Mouse (Mus musculus): ENCODE results near the gene Rln3.
"Not testable (repeated sequence)": the region's sequence is repeated elsewhere in the genome, so short reads cannot be mapped to it uniquely, and the experiment has no call there.

The Rln3 gene

DNA sequence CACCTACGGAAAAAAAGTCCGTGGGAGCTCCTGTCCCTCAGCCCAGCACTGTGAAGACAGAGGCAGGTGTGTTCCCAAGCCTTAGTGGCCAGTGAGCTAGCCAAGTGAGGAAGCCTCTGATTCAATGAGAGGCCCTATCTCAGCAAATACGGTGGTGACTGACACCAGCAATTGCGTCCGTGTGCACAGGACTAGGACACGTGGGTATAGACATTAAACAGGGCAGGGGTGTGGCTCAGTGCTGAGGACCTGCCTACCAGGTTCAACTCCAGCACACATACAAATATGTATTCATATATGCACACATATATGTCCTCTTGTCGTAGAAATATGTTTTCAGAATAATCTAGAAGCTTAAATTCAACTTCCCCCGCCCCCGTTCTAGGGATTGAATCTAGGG lies 25.1 kb downstream of the Rln3 start:
- in situ Hi-C loops (cut with MboI), result no loop called here

DNA sequence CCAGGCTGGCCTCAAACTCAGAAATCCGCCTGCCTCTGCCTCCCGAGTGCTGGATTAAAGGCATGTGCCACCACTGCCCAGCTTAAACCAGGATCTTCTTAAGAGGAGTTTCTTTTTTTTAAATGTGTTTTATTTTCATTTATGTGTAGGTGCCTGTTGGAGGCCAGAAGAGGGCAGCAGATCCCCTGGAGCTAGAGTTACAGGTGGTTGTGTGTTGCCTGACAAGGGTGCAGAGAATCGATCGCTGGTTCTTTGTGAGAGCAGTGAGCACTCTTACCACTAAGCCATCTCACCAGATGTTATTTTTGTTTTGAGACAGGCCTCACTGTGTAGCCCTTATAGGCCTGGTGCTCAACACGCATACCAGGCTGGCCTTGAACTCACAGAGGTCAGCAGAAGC lies 29.0 kb downstream of the Rln3 start:
- in situ Hi-C loops (cut with MboI), result no loop called here

DNA sequence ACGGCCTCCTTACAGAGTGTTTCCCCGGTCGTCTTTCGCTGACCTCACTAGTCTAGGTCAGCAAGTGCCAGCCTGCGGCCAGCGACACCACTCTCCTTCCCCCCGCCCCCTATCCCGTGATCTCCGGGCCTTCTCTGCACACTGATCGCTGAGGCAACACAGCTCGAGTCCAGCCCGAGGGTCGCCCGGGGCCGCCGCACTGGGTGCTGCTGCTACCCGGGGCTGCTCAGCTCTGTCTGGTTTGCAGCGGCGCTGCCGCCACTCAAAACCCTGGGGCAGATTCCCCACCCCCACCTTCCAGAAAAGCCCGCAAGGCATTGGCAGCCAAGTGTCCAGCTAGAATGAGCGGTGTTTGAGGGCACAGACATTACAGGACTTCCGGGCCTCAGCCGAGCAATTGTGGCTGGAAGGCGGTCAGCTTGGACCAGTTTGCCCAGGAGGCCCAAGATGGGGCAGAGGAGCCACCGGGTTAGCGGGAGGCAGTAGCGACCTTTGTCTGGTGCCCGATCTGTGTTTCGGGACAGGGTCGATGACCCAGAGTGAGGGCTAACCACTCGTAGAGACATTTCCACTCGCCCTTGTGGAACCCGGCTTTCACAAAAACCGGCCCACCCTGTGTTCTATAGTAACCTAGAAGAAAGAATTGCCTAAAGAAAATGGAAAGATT lies 32.2 kb downstream of the Rln3 start:
- in situ Hi-C loops (cut with MboI), result no loop called here

DNA sequence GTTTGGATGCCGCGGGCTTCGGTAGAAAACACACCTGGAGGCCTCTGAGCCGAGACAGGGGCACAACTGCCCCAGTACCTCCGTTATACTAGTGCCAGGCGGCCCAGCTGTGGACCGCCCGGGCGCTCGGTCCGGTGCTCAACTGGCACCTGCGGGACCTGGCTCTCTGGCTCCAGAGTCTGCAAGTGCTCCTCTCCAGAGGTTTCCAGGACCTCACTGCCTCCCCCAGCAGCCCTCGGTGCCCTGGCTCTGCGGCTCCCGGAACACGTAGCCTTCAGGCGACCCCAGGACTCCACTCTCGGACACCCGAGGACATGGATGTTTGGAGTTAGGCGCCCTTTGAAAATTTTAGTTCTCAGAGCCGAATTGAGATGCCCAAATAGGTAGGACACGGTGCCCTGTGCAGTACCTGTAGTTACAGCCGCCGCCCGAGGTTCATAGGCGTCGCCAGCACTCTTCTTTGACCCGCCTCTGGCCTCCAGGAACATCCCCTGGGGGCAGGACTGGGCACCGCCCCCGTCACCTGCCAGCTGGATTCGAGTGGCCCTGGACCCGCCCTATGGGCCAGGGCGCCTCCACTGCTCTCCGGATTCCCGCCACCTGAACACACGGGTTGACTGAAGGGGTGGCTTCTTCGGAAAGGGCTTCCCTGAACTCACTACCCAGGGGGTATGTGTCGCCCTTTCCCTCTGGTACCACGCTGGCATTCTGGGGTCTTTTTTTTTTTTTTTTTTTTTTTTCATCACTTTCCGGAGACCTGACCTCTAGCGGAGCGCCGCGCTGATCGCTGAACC lies 32.9 kb downstream of the Rln3 start, which contains the start of gene 2210011C24Rik:
Gene 2210011C24Rik (minus strand): TSS at position 467 of the 794 bp plus-strand sequence.
- in situ Hi-C loops (cut with MboI), result no loop called here

DNA sequence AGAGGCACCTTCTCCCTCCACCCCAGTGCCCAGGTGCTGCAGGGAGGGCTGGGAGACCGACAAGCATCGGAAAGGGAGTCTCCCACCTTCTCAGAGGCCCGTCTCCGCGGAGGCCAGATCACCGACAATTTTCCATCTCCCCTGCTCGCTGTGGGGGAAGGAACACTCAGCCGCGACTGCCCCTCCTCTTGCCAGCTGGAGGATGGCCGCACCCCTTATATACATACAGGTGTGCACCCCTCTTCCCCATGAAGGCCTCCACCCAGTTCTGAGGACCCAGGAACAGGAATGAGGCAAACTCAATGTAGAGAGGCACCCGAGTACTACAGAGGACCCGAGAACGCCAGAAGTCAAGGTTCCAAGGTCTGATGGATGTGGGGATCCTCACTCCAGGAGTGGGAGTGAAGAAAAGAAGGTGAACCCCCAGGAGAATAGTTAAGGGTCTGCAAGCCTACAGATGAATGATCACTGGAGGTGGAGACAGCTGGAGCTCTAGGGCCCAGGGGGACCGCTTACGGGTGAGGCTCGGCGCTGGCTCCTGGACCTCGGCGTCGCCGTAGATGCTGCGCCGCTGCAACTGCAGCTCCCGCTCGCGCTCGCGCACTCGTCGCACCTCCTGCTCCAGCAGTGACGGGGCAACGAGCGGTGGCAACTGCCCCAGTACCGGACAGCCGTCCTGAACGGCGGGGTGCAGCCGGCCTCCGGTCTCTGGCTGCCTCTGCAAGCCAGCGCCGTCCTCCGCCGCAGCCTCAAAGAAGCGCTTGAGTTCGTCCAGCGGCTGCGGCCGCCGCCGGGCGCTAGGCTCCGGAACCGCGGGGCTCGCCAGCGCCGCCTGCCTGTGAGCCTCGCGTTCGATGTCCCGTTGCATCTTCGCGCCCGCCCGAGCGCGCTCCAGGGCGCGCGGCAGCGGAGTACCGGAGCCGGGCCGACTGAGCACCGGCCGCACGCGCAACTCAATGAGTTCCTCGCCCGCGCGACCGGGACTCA lies 33.9 kb downstream of the Rln3 start:
- in situ Hi-C loops (cut with MboI), result no loop called here

DNA sequence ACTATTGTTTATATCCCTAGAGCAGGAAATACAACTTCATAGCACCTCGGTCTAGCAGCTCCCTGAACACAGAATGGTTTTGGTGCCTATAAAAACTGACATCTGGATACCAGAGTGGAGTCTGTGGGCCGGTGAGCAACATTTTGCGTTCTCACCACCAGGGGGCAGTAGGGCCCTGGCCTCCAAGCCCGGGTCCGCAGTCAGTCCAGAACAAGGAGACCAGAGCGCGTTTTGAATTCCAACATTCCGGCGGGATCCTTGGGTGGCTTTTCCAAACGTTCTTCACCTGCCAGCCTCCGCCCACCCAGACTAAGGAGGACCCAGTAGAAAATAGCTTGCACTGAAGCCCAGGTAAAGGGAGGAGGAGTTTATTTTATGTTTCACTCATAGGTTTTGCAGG lies 34.9 kb downstream of the Rln3 start:
- in situ Hi-C loops (cut with MboI), result no loop called here

DNA sequence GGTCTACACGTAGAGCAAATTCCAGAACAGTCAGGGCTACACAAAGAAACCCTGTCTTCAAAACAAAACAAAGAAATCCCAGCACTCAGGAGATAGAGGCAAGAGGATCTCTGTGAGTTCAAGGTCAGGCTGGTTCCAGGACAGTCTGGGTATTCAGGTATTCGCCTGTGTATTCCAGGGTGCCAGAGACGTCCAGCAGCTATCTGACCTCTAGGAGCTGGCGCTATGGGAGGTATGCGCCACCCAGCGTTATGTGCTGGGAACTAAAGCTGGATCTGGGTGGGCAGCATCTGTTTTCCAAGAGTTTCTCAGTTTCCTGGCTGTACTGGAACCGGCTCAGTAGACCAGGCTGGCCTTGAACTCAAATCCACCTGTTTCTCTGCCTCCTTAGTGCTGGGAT lies 36.4 kb downstream of the Rln3 start:
- in situ Hi-C loops (cut with MboI), result no loop called here

DNA sequence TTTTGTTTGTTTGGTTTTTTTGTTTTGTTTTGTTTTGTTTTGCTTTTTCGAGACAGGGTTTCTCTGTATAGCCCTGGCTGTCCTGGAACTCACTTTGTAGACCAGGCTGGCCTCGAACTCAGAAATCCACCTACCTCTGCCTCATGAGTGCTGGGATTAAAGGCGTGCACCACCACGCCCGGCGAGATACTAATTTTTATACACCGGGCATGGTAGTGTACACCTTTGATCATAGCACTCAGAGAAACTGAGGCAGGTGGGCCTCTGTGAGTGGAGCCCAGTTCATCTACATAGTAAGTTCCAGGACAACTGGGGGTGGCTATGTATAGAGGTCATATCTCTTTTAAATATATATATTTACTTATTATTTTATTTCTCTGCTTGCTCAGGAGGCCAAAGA lies 39.3 kb downstream of the Rln3 start:
- in situ Hi-C loops (cut with MboI), result not testable (repeated sequence)

DNA sequence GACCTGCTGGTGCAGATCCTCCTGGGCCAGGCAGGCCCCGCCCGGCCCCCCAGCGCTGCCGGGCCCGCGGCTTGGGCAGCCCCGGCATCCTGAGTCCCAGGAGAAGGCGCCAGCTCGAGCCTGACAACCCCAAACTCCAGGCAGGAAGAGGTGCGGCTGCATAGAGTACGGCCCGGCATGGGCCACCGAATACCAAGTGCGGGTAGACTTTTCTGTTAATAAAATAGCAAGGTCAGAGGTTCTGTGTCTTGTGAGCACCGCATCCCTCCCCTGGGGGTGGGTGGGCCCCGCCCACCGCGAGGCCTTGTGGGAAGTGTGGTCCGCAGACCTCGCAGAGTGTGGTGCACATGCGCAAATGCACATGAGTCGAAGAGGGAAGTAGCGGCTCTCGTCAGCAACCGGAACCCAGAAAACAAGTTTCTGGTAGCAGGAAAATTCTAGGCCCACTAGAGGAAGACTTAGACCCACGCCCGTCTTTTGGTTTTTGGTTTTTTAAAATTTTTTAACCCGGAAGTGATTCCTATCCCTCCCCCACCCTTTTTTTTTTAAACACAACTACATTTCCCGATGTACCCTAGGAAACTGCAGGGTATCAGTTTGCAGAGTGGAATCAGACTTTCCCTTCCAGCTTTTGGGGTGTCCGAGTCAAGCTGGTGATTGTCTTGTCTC lies 40.1 kb downstream of the Rln3 start:
- in situ Hi-C loops (cut with MboI), result no loop called here

DNA sequence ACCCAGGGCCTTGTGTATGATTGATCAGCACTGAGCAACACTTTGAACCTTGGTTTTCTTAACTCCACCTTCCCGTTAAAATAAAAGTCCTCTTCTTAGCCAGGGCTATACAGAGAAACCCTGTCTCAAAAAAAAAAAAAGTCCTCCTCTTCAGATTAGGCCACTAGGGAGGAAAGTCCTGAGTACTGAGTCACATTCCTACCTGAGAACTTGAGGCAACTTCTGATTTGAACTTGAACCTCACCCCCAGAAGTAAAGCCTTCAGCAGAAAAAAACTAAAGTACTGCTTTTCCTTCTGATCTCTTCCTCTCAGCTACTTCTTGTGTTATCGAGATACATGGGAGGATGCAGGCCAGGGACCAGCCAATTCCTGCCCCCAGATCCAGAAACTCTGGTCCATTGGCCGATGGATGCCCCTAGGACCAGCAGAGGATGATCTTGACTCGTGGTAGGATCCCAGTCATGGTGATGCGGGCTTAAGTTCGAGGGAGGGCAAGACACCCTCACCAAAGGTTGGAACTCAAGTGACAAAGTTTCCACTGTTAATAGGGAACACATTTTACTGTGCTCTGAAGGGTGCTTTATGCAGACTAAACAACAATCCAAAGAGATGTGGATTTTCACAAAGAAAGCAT lies 41.1 kb downstream of the Rln3 start:
- in situ Hi-C loops (cut with MboI), result no loop called here

DNA sequence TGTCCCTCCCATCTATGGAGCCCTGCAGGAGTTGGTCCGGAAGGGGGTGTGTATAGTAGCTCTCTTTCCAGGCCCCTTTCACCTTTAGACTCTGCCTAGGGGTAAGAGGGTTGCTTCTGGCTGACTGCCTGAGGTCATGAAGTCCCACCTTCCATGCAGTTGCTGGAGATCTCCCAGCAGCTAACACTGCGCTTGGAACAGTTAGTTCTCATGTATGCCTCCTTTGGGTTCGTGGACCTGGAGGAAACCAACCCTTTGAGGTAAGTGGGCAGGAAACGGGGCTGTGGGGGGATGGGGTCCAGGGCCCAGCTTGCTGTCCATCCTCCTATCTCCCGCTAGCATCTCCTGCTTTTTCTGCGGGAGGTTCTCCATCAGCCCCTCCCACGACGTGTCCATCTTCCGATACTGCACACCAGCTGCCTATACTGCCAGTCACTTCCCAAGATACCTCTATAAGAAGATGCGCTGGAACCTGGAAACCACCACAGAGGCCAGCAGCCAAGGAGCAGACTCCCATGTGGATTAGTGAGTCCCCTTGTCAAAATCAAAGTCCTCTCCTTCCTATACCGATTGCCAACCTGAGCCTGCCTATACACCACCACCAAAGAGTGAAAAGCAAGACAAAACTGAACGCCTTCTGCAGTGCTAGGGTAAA lies 41.7 kb downstream of the Rln3 start:
- in situ Hi-C loops (cut with MboI), result no loop called here

DNA sequence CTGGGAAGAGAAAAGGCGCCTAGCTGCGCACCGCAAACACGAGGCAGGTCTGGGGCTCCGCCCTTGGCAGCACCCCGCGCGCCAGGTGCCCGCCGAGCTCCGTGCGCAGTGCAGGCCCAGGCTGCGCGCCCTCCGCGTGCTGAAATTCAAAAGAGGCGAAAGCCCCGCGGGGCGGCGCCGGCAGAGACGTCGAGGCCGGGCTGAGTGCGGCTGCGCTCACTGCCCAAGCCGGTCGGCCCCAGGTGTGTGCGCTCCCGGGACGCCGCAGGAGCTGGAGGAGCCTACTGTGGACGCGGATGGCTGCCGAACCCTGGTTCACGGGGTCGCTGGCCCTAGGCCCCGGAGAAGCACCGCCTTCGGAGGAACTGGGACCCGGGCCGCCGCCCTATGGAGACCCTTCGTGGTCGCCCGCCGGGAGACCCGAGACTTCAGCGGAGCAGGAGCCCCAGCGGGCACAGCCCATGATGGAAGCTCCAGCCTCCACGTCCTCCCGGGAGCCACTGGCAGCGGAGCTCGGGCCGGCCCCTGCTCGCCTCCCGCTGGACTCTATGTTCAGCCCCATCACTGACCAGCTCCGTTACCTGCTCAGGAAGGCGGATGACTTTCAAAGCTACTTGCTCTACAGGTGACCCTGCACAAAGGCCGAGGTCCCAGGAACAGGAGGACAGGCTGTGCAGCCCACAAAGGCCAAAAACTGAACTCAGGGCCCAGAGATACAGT lies 43.4 kb downstream of the Rln3 start, which contains the start of gene 1700067K01Rik:
Gene 1700067K01Rik (plus strand): TSS at position 222 of the 720 bp plus-strand sequence.
- in situ Hi-C loops (cut with MboI), result no loop called here

DNA sequence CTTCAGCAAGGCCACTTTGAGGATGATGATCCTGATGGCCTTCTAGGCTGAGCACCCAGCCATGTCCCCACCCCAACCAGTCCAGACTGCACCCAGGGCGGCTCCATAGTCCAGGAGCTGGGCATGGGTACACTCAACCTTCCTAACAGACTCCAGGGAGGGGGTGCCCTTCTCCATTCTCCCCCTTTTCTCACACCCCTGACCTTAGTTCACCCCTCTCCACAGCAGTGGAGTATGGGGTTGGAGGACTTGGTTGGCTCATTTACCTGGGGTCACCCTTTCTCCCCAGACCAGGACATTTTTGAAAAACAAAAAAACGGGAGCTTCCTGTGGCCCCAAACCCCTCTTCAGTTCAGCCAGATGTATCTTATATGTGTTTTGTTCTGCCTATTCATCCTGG lies 45.0 kb downstream of the Rln3 start:
- in situ Hi-C loops (cut with MboI), result no loop called here

DNA sequence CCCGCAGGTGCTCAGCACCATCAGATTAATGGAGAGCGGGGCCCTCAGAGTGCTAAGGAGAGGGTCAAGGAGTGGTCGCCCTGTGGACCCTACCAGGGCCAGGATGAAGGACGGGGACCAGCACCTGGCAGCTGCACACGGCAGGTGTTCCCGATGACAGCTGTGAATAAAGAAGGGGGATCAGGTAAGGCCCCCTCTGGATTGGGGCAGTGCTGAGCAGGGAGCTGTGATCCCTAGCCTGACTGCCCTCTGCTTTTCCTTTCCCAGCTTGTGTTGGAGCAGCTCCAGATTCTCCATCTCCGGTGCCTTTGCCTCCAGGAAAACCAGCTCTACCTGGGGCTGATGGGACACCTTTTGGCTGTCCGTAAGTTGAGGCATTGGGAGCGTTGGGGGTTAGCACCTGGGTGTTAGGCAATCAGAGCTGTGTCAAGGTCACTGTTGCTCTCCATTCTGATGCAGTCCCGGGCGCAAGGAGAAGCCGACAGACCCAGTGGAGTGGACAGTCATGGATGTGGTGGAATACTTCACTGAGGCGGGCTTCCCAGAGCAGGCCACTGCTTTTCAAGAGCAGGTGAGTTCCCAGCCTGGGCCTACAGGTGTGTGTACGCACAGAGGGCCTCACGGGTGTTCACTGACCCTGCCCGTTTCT lies 45.6 kb downstream of the Rln3 start:
- in situ Hi-C loops (cut with MboI), result no loop called here

DNA sequence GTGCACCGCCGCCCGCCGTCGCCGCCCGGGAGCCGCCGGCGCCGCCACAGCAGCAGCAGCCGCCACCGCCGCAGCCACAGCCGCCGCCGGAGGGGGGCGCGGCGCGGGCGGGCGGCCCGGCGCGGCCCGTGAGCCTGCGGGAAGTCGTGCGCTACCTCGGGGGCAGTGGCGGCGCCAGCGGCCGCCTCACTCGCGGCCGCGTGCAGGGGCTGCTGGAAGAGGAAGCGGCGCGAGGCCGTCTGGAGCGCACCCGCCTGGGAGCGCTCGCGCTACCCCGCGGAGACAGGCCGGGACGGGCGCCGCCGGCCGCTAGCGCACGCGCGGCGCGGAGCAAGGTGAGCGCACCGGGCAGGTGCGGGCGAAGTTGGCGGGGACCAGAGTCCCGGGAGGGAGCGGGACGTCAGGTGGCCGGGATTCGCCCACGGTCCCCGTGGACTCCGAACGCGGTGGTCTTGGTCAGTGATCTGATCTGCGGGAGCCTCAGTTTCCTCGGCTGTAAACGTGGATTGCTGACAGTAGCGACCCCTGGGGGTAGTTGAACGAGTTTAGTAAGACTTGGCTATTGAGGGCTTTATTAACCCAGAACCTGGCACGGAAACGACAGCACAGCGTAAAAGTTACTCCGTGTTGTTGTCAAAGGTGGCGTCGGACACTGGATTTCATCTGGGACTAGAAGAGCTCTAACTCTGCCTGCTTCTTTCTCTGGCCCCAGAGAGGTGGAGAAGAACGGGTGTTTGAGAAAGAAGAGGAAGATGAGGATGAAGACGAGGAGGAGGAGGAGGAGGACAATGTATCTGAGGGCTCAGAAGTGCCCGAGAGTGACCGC lies 46.4 kb downstream of the Rln3 start:
- in situ Hi-C loops (cut with MboI), result no loop called here

DNA sequence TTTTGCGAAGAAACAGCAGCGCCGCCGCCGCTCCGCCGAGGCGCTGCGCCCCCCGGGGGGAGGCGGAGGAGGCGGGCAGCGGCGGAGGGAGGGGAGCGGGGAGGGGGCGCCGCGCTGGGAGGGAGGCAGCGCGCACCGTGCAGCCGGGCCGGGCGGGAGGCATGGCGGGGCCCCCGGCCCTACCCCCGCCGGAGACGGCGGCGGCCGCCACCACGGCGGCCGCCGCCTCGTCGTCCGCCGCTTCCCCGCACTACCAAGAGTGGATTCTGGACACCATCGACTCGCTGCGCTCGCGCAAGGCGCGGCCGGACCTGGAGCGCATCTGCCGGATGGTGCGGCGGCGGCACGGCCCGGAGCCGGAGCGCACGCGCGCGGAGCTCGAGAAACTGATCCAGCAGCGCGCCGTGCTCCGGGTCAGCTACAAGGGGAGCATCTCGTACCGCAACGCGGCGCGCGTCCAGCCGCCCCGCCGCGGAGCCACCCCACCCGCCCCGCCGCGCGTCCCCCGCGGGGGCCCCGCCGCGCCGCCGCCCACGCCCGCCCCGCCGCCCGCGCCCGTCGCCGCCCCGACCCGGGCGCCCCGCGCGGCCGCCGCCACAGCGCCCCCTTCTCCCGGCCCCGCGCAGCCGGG lies 47.2 kb downstream of the Rln3 start, which contains the start of gene Samd1:
Gene Samd1 (plus strand): TSS at position 162 of the 631 bp plus-strand sequence.
- in situ Hi-C loops (cut with MboI), result no loop called here

DNA sequence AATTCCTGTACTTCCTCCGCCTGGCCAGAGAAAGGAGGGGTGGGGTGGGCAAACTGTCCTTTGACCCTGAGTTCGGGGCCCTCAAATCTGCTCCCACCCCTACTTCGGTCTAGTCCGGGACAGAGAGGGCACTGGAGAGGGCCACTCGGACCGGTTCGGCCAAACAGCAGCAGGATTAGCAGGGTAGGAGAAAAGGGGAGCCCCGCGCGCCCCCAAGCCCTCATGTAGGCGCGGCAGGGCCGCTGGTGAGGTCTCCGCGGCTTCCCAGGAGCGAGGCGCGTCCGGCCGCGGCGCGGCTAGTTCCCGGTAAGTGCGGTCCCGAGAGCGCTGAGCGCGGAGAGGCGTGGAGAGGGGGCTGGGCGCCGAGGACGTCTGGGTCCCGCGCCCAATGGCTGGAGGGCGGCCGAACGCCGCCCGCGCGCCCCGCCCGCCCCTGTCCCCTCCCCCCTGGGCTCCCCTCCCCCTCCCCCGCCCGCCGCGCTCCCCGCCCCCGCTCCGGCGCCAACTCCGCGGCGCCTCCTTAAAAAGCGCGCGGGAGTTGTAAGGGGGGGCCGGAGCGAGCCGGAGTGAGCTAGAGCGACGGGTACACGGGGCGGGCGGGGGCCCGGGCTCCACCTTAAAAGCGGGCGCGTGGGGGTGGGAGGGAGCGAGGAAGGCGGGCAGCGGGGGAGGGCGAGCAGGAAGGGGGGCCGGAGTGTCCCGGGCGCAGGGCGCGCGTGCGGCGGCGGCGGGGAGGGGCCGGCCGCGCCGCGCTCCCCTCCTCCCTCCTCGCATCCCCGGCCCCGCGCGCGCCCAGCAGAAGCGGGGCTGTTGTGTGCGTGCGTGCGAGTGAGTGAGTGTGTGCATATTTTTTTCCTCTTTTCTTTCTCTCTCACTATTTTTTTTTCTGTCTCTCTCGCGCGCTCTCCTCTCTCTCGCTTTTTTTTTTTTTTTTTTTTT lies 48.0 kb downstream of the Rln3 start:
- in situ Hi-C loops (cut with MboI), result no loop called here
